In genomic region chr5:34539121-34539520, GRCm38 (mm10) we compare ENCODE assay signal across 25 mouse cellular contexts. TPM values are rescaled to one million over a fixed set of nuclear protein-coding genes. Genes with fewer than 3 reads are reported as not detected.
DNase-seq lines count a peak whose midpoint lies in the region.
"Had no signal": no experiment of that assay in that cellular context is flagged by ENCODE, and none has a peak within 500 bp of the region (broad histone marks: within the 10 kb centered on the region; RNA-seq: fewer than 3 reads in every experiment).

No protein-coding gene starts in this region.

- peak; percentile 53 for DNase-seq in 416B (ENCODE audit: low read depth)
- DNase-seq in CD4-positive helper T cell, adult 2 months (ENCODE audit: low read depth, low spot score): peak; percentile 51
- DNase-seq in induced T-regulatory cell, adult 2 months (ENCODE audit: low read depth): peak; percentile 57
- peak; percentile 47 for DNase-seq in splenic B cell, adult 2 months (ENCODE audit: low read depth, low spot score)
- no peak for DNase-seq in layer of hippocampus, postnatal 10 days (ENCODE audit: low spot score in 2 of 2)
- no peak for DNase-seq in testis, postnatal 10 days (ENCODE audit: low spot score)
- no peak for DNase-seq in heart, postnatal 14 days
- DNase-seq: adrenal gland, adult 2 months; cerebellum, adult 11-12 months; cerebellum, adult 8-10 months; cerebellum, postnatal 36 days; forebrain, postnatal 0 days; gastrocnemius, adult 2 months; gastrocnemius, postnatal 14 days; heart, postnatal 10 days had no signal

- H3K36me3 ChIP-seq in splenic B cell, adult 2 months (ENCODE audit: control insufficient read depth, insufficient read depth, low read length, poor library complexity, severe bottlenecking): no peaks in the 10 kb centered on the region; the same call in 1 of the 2 replicates
- H3K36me3 ChIP-seq: embryonic facial prominence, embryonic 10.5 days; embryonic facial prominence, embryonic 13.5 days; G1E; heart, embryonic 12.5 days; heart, embryonic 15.5 days; hindbrain, embryonic 12.5 days; hindbrain, embryonic 15.5 days; intestine, embryonic 15.5 days had no signal

- H3K27me3 ChIP-seq in splenic B cell, adult 2 months (ENCODE audit: control insufficient read depth, insufficient read depth, low read length, poor library complexity, severe bottlenecking): no peaks in the 10 kb centered on the region
- H3K27me3 ChIP-seq: CH12.LX; embryonic facial prominence, embryonic 13.5 days; heart, embryonic 15.5 days; hindbrain, embryonic 12.5 days; hindbrain, embryonic 15.5 days; intestine, embryonic 15.5 days; Patski had no signal

- intact Hi-C loops in heart, postnatal 14 days (cut with DNase I): no loop called here

RNA-seq across cellular contexts. Expression of gene Sh3bp2, which starts 13.5 kb away (rescaled TPM):
- total RNA-seq in layer of hippocampus, postnatal 10 days (2021): 10 to 100 TPM in 1 of 2 experiments, 1 to 10 TPM in 1; 9.8 to 11.4 TPM
- 1 to 10 TPM; 3.8 to 4.6 TPM for total RNA-seq in heart, postnatal 14 days (2021)

RNA-seq across cellular contexts. Expression of gene Tnip2, which starts 25.3 kb away (rescaled TPM):
- total RNA-seq in layer of hippocampus, postnatal 10 days (2021): 10 to 100 TPM; 14.0 to 17.3 TPM
- total RNA-seq in heart, postnatal 14 days (2021): 1 to 10 TPM; 6.4 to 8.3 TPM

RNA-seq across cellular contexts. Expression of gene Add1, which starts 34.3 kb away (rescaled TPM):
- total RNA-seq in layer of hippocampus, postnatal 10 days (2021): 100 to 1,000 TPM; 348 to 373 TPM
- total RNA-seq in heart, postnatal 14 days (2021): 100 to 1,000 TPM; 149 to 154 TPM

Comparison
In these comparisons a context has a peak if more than half of its experiments do, and no peak if none do; other contexts are left out.
1. DNase-seq: peak in 416B (single experiment), CD4-positive helper T cell, adult 2 months (single experiment), induced T-regulatory cell, adult 2 months (single experiment) and splenic B cell, adult 2 months (single experiment); none in layer of hippocampus, postnatal 10 days (0 of 2), testis, postnatal 10 days (single experiment) and heart, postnatal 14 days (0 of 2).